Mouse (Mus musculus) hematopoietic stem cell, adult 5-6 weeks (primary cell): ENCODE measurements at regions not wholly inside any gene's neighbourhood (a gene's known extent, or its start where the extent isn't known, plus 50 kb on each side); places are given as distances from the start of the nearest gene placed in this dataset.

ENCODE experiments used
- ATAC-seq, 2 experiments: fragments of 125-278 bp in 1 of 2; replicated peaks in 1 of 2; 2 replicates each; pipeline ENCODE4 v1.8.0; 2016 to 2017; ENCODE audit warnings: inconsistent platforms in 2 of 2, mild to moderate bottlenecking in 2 of 2, moderate number of reproducible peaks in 2 of 2, low read depth in 1 of 2, moderate TSS enrichment in 1 of 2; ENCODE audit not compliant: low FRiP score in 2 of 2, poor library complexity in 2 of 2, severe bottlenecking in 2 of 2, insufficient read depth in 1 of 2, low TSS enrichment in 1 of 2

- no peak for ATAC-seq
Measured at GRCm38 (mm10) chr13:90420966-90421365, 331.6 kb upstream of the Xrcc4 start.

GRCm38 (mm10) chr13:90404392-90404791 lies 315.0 kb upstream of the Xrcc4 start:
- ATAC-seq, result no peak

- ATAC-seq, result no peak
Measured at GRCm38 (mm10) chr13:90402061-90402460, 312.7 kb upstream of the Xrcc4 start.

- ATAC-seq, result no peak
Measured at GRCm38 (mm10) chr13:90401496-90401895, 312.1 kb upstream of the Xrcc4 start.

GRCm38 (mm10) chr13:90395274-90396023 lies 306.0 kb upstream of the Xrcc4 start:
- no peak for ATAC-seq

- no peak for ATAC-seq
Measured at GRCm38 (mm10) chr13:90394815-90395241, 305.4 kb upstream of the Xrcc4 start.

GRCm38 (mm10) chr13:90392415-90392814 lies 303.0 kb upstream of the Xrcc4 start:
- ATAC-seq, result no peak

GRCm38 (mm10) chr13:90376619-90377018 lies 287.2 kb upstream of the Xrcc4 start:
- no peak for ATAC-seq

- ATAC-seq, result no peak
Measured at GRCm38 (mm10) chr13:90376207-90376606, 286.8 kb upstream of the Xrcc4 start.

GRCm38 (mm10) chr13:90371415-90372150 lies 282.2 kb upstream of the Xrcc4 start:
- ATAC-seq, result no peak

GRCm38 (mm10) chr13:90370746-90371414 lies 281.5 kb upstream of the Xrcc4 start:
- no peak for ATAC-seq

GRCm38 (mm10) chr13:90364518-90365027 lies 275.2 kb upstream of the Xrcc4 start:
- peak; percentile 89 to 96 for ATAC-seq

- no peak for ATAC-seq
Measured at GRCm38 (mm10) chr13:90359861-90360601, 270.6 kb upstream of the Xrcc4 start.

GRCm38 (mm10) chr13:90358149-90358548 lies 268.7 kb upstream of the Xrcc4 start:
- no peak for ATAC-seq

- ATAC-seq, result no peak
Measured at GRCm38 (mm10) chr13:90355602-90356001, 266.2 kb upstream of the Xrcc4 start.

- peak in 1 of 2 experiments; percentile 32; a peak in 1 of 4 replicates for ATAC-seq
Measured at GRCm38 (mm10) chr13:90342823-90343222, 253.4 kb upstream of the Xrcc4 start.

GRCm38 (mm10) chr13:90341597-90342212 lies 252.3 kb upstream of the Xrcc4 start:
- no peak for ATAC-seq
